Mouse (Mus musculus) embryonic facial prominence, embryonic 10.5 days (tissue): ENCODE data around the gene Cln5. TPM values are rescaled to one million over a fixed set of nuclear protein-coding genes. Genes with fewer than 3 reads are reported as not detected.

ENCODE experiments used
- DNase-seq: peaks from one replicate; pipeline ENCODE4 v3.0.0-alpha.2; 2017; ENCODE audit warnings: low spot score
- H3K27ac ChIP-seq: fragments of 300-500 bp; sonication (generic); replicated peaks from 2 replicates; pipeline ENCODE4 v1.5.1; 2016; ENCODE audit warnings: mild to moderate bottlenecking
- H3K27me3 ChIP-seq: fragments of 300-500 bp; sonication (generic); replicated peaks from 2 replicates; pipeline ENCODE4 v1.6.1; 2016; ENCODE audit warnings: low read depth, mild to moderate bottlenecking; ENCODE audit not compliant: poor library complexity, severe bottlenecking
- H3K36me3 ChIP-seq: fragments of 300-500 bp; sonication (generic); replicated peaks from 2 replicates; pipeline ENCODE4 v1.6.1; 2016; ENCODE audit warnings: mild to moderate bottlenecking, moderate library complexity
- H3K4me1 ChIP-seq: fragments of 300-500 bp; sonication (generic); 2 replicates; pipeline ENCODE4 v1.6.1; 2016
- H3K4me3 ChIP-seq: fragments of 300-500 bp; sonication (generic); 2 replicates; pipeline ENCODE4 v1.5.1; 2016; ENCODE audit warnings: mild to moderate bottlenecking, moderate library complexity
- H3K9me3 ChIP-seq: fragments of 300-500 bp; sonication (generic); 2 replicates; pipeline ENCODE4 v1.6.1; 2016; ENCODE audit warnings: mild to moderate bottlenecking
- WGBS: fragments of 180-500 bp; shearing (Covaris S2); methylation state at CpG from one replicate; pipeline ENCODE4 v1.1.7; 2016; 5-methylcytosine and 5-hydroxymethylcytosine counted together
- polyA plus RNA-seq: library from polyadenylated mRNA; unstranded; fragments of >200 nt; fragmentation: Nextera tagmentation; extraction: Ambion mirVana; gene quantifications from 2 replicates; pipeline ENCODE4 v1.2.1, GENCODE M21; 2016

The Cln5 gene
- polyA plus RNA-seq, 1 experiment from 2014 or later, result 24.0 TPM

DNA sequence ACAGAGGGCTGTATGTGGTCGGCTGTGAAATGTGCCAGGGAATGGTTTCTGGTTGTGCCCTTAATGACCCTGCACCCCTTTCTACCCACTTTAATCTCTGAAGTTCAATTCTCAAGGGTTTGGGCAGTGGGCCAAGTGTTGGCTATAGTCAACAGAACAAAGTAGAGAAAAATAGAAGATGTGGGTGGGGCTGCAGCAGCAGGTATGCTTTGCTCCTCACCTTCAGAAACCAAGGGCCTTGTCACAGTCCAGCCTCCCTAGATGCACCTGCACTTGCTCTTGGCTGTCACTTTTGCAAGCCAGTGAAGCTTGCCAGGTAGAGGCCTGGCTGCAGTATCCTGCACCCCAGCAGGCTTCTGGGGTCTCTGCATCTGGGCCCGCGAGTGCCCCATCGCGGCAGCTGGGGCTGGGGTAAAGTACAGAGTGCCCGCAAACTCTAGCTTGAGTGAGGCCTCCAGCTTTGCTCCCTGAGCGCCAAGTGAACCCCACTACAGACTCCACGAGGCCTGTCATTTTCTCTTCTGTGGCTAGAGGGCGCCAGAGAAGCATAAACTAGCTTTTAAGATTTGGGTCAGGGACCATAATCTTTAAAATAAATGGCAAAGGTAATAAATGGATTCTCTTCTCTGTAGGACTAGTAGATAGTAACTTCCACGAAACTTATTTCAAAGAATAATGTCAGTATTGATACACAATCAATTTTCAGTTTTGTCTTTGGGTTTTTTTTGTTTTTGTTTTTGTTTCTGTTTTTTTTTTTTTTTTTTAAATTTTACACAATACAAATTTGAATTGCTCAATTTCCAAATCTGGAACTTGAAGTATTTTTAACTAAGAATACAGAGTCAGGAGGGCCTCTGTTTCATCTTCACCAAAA lies 4.5 kb upstream of the Cln5 start:
- no peaks in the 10 kb centered on the region for H3K27me3 ChIP-seq
- H3K9me3 ChIP-seq, result no peaks in the 10 kb centered on the region
- peak; percentile 63 for DNase-seq
- 17% methylated on average over 10 of the region's 10 CpGs for WGBS
- no peak overlapping the region for H3K4me3 ChIP-seq
- peaks cover 5% of the 10 kb centered on the region for H3K4me1 ChIP-seq
- no peaks in the 10 kb centered on the region for H3K36me3 ChIP-seq
- H3K27ac ChIP-seq, result no peak overlapping the region

DNA sequence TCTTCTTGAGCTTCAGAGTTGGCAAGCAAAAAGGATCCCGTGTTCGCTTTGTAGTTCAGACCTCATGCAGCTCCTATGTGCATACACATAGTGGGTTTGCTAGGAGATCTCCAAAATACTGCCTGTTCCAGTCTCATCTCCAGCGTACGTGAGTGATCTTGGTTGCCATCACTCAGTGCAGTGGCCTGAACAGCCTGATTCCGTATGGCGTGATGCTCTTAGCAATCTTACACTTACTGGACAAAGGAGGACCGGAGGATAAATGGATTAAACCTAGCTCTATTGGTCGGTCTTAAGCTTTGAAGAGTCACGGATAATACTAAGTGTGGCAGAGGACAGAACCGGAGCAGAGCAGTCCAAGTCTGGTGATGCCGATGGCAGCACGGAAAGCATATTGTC lies 552 bp upstream of the Cln5 start:
- Histone ChIP-seq H3K27me3 (no peaks in the 10 kb centered on the region), H3K27ac (peak overlapping the region; percentile 91), H3K36me3 (peaks cover 27% of the 10 kb centered on the region), H3K9me3 (no peaks in the 10 kb centered on the region), H3K4me1 (peaks cover 11% of the 10 kb centered on the region), H3K4me3 (peak overlapping the region; percentile 82)
- DNase-seq, result no peak
- WGBS, result 16% methylated on average over 12 of the region's 12 CpGs

DNA sequence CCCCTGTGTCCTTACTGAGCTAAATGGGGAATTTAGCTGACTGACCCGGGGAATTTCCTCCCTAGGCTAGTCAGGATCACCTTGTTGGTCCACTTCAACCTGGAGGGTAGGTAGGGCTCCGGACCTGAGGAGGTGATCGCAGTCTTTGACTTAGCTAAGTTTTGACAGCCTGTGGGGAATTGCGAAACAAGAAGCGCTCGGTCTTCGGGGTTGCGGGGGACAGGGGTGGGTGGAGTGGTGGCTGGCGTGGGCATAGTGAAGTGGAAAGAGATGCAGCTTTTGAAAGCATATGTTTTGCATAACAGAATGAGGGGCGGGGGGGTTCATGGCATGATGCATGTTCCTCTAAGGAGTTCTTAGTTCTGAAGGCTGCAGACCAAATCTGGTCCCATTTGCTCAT lies 774 bp downstream of the Cln5 start:
- WGBS, result 5% methylated on average over 10 of the region's 10 CpGs
- DNase-seq, result peak; percentile 15
- Histone ChIP-seq H3K36me3 (peaks cover 38% of the 10 kb centered on the region), H3K4me3 (peak overlapping the region; percentile 82), H3K27ac (peak overlapping the region; percentile 91), H3K27me3 (no peaks in the 10 kb centered on the region), H3K4me1 (peaks cover 11% of the 10 kb centered on the region), H3K9me3 (no peaks in the 10 kb centered on the region)

DNA sequence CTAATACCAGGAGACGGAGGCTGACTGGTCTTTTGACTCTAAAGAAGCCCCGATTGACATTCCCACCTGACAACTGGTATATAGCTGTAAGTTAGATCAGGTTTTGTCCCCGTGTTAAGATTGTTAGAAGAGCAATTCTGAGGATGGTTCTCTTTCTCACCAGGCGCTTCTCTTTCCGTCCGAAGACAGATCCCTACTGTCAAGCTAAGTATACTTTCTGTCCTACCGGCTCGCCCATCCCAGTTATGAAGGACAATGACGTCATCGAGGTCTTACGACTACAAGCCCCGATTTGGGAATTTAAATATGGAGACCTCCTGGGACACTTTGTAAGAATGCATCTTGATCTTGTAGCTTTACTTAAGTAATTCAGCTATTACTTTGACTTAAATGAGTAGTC lies 1.5 kb downstream of the Cln5 start:
- peaks cover 11% of the 10 kb centered on the region for H3K4me1 ChIP-seq
- H3K4me3 ChIP-seq, result no peak overlapping the region
- WGBS, result 94% methylated on average over 12 of the region's 12 CpGs
- H3K36me3 ChIP-seq, result peaks cover 44% of the 10 kb centered on the region
- DNase-seq, result no peak
- H3K27ac ChIP-seq, result no peak overlapping the region
- no peaks in the 10 kb centered on the region for H3K9me3 ChIP-seq
- no peaks in the 10 kb centered on the region for H3K27me3 ChIP-seq

DNA sequence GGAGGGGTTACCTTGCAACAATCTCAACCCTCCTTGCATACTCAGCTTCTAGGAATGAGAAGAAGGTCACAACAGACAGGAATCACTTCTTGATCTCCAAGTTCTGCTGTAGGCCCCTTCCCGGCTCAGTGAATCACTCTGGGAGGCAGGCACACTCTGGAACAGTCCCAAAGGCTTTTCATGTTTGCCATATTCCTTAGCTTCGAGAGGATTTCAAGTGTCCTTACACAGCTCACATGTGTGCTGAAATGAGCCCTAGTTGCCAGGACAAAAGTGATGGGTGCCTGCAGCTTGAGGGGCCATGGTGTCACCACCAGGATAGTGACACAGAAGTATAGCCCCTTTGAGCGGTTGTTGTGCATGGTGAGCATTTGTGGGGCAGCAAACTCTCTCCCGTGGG lies 2.7 kb downstream of the Cln5 start:
- peaks cover 55% of the 10 kb centered on the region for H3K36me3 ChIP-seq
- H3K4me1 ChIP-seq, result peaks cover 11% of the 10 kb centered on the region
- H3K27ac ChIP-seq, result no peak overlapping the region
- H3K27me3 ChIP-seq, result no peaks in the 10 kb centered on the region
- WGBS, result 88% methylated on average over 4 of the region's 4 CpGs
- H3K9me3 ChIP-seq, result no peaks in the 10 kb centered on the region
- DNase-seq, result no peak
- H3K4me3 ChIP-seq, result no peak overlapping the region

DNA sequence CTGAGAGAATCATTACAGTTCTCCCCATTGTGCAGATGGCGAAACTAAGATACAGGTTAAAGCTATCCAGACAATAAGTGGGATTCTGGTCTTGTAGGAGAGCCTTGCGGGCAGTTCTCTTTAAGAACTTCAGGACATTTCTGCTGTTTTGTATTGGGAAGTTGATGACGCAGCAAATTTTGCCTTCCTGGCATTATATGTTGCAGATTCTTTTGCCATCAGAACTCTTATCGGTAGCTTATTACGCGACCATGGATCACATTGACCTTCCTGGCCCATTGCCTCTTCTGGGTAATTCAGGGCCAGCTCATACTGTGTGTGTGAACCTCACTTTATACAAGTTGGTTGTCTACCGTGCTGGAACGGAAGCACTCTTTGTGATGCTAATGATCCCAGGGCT lies 3.8 kb downstream of the Cln5 start:
- Histone ChIP-seq H3K4me1 (peaks cover 11% of the 10 kb centered on the region), H3K27ac (no peak overlapping the region), H3K4me3 (no peak overlapping the region), H3K27me3 (no peaks in the 10 kb centered on the region), H3K36me3 (peaks cover 66% of the 10 kb centered on the region), H3K9me3 (no peaks in the 10 kb centered on the region)
- WGBS, result 95% methylated on average over 8 of the region's 8 CpGs
- DNase-seq, result no peak

DNA sequence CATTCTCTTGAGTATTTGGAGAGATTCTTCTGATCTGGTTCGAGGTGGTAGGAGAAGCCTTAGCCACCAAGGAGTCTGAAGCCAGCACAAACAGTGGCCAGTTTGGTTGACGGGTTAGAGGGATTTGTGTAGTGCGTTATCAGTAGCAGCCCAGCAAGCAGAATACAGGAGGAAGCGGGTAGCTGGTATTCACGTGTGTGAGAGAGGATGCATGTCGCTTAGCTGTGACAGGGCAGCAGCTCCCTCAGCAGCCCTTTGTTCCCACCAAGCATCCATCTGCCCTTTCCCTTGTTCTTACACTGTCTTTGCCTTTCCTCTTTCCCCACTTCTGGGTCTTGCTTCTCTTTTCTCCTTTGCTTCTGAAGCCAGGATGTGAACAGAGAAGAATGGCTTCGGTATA lies 5.2 kb downstream of the Cln5 start:
- Histone ChIP-seq H3K27me3 (no peaks in the 10 kb centered on the region), H3K9me3 (no peaks in the 10 kb centered on the region), H3K27ac (no peak overlapping the region), H3K36me3 (peaks cover 74% of the 10 kb centered on the region), H3K4me1 (peaks cover 7% of the 10 kb centered on the region), H3K4me3 (no peak overlapping the region)
- no peak for DNase-seq
- WGBS, result 86% methylated on average over 7 of the region's 7 CpGs

DNA sequence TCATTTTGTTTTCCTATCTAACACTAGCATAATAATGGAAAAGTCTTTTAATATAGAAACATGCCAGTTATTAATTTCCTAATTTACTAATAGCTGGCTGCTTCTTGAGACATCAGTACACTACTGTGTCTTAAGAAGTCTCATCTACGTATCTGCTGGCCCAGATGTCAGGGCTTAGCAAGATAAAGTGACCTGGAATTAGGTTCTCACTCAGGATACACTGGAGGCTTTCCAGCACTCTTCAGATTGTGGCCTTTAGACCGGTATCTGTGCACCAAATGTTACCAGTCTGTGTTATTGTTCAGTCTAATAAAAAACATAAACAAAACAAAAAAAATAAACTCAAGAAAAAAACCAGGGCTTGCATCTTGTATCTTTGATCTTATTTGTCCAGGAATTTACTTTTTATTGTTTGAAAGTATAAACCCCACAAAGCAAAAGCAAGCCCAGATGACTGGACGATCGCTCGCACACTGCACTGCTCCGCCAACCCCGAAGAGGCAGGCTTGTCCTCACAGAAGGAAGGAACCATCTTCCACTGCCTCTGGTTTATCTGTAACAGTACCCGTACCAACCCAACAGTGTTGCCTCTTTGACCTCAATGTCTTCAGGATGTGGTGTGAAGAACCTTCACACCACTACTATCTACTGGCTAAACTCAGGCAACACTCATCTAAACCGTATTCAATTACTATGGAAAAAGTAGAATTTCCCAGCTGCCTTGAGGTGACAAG lies 7.4 kb downstream of the Cln5 start:
- DNase-seq, result no peak
- peaks cover 79% of the 10 kb centered on the region for H3K36me3 ChIP-seq
- H3K9me3 ChIP-seq, result no peaks in the 10 kb centered on the region
- H3K4me1 ChIP-seq, result no peaks in the 10 kb centered on the region
- 90% methylated on average over 9 of the region's 9 CpGs for WGBS
- H3K27ac ChIP-seq, result no peak overlapping the region
- H3K27me3 ChIP-seq, result no peaks in the 10 kb centered on the region
- H3K4me3 ChIP-seq, result no peak overlapping the region

DNA sequence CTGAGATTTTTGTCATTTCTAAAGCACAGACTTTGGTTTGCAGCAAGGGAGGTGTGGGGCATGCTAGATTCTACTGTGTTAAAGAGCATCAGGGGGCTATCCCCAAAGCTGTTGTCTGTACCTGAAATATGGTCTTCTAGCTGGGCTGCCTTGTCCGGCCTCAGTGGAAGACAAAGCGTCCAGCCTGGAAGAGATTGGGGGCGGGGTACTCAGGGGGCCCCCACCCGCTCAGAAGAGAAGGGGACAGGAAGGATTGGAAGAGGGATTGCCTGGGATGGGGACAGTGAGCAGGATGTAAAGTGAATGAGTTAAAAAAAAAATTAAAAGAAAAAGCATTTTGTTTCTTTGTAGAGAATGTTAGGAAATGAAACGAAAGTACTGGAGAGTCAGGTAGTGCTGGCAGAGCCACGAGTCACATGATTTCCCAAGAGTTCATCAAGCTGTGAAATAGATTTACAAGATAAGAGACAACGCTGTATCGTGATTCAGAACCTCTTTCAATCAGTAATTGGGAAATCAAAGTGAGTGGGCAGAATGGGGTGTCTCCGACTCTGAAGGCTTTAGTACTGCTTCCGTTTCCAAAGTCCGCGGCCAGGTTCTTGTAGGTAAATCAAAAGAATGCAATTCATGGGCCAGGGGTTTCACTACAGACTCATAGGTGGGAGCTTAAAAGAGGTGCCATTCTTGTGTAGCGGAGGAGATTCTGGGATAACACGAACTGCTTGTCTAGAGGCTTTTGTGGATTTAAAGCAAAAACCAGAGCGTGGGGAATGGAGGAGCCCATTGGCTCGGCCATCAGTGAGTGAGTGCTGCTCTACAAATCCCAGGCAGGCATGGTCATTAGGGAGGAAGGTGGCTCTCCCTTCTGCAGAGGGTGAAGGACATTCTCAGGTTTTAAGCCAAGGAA lies 8.2 kb downstream of the Cln5 start:
- Histone ChIP-seq H3K27me3 (no peaks in the 10 kb centered on the region), H3K9me3 (no peaks in the 10 kb centered on the region), H3K27ac (no peak overlapping the region), H3K4me3 (no peak overlapping the region), H3K36me3 (peaks cover 79% of the 10 kb centered on the region), H3K4me1 (no peaks in the 10 kb centered on the region)
- no peak for DNase-seq
- 90% methylated on average over 16 of the region's 16 CpGs for WGBS

DNA sequence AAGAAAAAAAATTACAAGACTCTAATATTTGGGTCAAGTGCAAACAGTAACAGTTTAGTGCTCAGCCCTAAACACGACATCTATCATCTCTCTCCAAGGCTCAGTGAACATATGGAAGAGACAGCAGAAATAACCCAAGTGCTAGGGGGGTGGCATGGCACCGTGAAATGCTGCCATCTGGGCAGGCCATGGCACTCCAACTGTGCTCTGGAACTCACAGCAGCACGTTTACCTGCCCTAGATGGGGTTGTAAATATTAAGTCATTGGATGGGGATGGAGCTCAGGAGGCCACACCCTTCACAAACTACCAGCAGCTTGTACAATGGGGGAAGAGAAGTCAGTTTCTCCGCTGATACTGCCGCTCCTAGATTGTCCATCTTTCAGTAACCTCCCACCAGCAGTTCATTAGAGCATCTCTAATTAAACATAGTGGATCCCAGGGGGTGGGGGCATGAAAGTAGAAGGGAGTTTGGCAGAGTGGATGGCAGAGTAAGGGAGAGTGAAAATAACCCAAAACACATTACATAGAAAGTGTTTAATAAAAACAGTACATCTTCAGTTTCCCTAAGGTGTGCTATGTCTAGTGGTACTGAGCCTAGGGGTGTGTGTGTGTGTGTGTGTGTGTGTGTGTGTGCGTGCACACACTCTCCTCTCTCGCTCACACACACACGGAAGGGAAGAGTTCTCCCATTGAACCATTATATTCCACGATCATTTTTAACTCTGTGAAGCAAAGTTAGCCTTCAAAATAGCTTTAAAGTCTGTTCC lies 9.4 kb downstream of the Cln5 start:
- Histone ChIP-seq H3K36me3 (peaks cover 79% of the 10 kb centered on the region), H3K4me1 (no peaks in the 10 kb centered on the region), H3K27ac (no peak overlapping the region), H3K9me3 (no peaks in the 10 kb centered on the region), H3K27me3 (no peaks in the 10 kb centered on the region), H3K4me3 (no peak overlapping the region)
- WGBS, result 90% methylated on average over 9 of the region's 9 CpGs
- DNase-seq, result no peak

DNA sequence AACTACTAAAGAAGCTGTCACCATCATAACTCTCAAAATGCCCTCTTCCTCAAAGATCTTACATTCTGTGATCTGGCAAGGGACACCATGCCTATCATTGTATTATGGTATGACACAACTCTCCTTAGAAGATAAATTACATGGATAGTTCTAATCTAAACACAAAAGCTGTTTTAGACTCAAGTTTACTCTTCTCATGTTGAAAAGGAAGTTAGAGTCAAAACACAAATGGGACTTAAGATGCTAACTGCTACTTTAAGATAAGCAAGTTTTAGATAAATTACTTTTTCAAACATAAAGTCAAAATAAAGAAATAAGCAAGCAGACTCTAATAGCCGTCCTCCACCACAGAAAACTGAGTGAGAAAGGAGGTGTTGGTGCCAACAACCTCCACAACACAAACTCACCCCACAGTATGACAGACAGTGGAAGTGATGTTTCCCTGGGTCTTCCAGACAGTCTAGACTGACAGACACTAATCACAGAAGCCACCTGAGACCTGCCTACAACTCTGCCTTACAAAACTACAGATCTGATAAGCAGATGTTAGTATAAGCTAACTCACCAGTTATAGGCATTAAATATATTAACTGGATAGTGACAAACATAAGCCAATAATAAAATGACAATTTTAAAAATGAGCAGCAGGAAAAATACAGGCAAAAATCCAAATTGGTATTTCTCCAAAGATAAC lies 16.0 kb downstream of the Cln5 start:
- Histone ChIP-seq H3K4me3 (no peak overlapping the region), H3K36me3 (peaks cover 85% of the 10 kb centered on the region), H3K27ac (no peak overlapping the region), H3K9me3 (no peaks in the 10 kb centered on the region), H3K27me3 (no peaks in the 10 kb centered on the region), H3K4me1 (no peaks in the 10 kb centered on the region)
- WGBS, result 85% methylated on average over 1 of the region's 1 CpGs
- no peak for DNase-seq
